Mouse (Mus musculus) midbrain, embryonic 14.5 days (tissue): ENCODE data around the gene Hs6st1. TPM values are rescaled to one million over a fixed set of nuclear protein-coding genes. Genes with fewer than 3 reads are reported as not detected.

Experiments
- ATAC-seq: fragments of 200-750 bp; cut with Nextera tagmentation; 2 replicates; pipeline ENCODE4 v1.8.0; 2017; ENCODE audit warnings: moderate number of reproducible peaks, moderate library complexity; ENCODE audit not compliant: low FRiP score, low TSS enrichment
- DNase-seq: peaks from one replicate; pipeline ENCODE4 v3.0.0-alpha.2; 2015
- H3K27ac ChIP-seq: fragments of 300-500 bp; sonication (generic); replicated peaks from 2 replicates; pipeline ENCODE4 v1.5.1; 2014; ENCODE audit warnings: mild to moderate bottlenecking, low read depth, low read length, moderate library complexity
- H3K27me3 ChIP-seq: fragments of 300-500 bp; sonication (generic); 2 replicates; pipeline ENCODE4 v1.6.1; 2014; ENCODE audit warnings: low read length, control low read depth, mixed read lengths; ENCODE audit not compliant: control insufficient read depth, insufficient read depth
- H3K36me3 ChIP-seq: fragments of 300-500 bp; sonication (generic); 2 replicates; pipeline ENCODE4 v1.6.1; 2014; ENCODE audit warnings: low read length, control low read depth; ENCODE audit not compliant: control insufficient read depth, insufficient read depth
- H3K4me1 ChIP-seq: fragments of 300-500 bp; sonication (generic); 2 replicates; pipeline ENCODE4 v1.6.1; 2014; ENCODE audit warnings: mild to moderate bottlenecking, antibody characterized with exemption, low read length, control low read depth; ENCODE audit not compliant: control insufficient read depth, insufficient read depth
- H3K4me2 ChIP-seq: fragments of 300-500 bp; sonication (generic); 2 replicates; pipeline ENCODE4 v1.6.1; 2014; ENCODE audit warnings: mild to moderate bottlenecking, low read length, moderate library complexity
- H3K4me3 ChIP-seq: fragments of 300-500 bp; sonication (generic); replicated peaks from 2 replicates; pipeline ENCODE4 v1.5.1; 2014; ENCODE audit warnings: low read depth, low read length
- H3K9ac ChIP-seq: fragments of 300-500 bp; sonication (generic); replicated peaks from 2 replicates; pipeline ENCODE4 v1.6.1; 2014; ENCODE audit warnings: mild to moderate bottlenecking, low read length, moderate library complexity
- H3K9me3 ChIP-seq: fragments of 300-500 bp; sonication (generic); 2 replicates; pipeline ENCODE4 v1.6.1; 2016; ENCODE audit warnings: low read length, control low read depth, mixed read lengths; ENCODE audit not compliant: control insufficient read depth
- WGBS: fragments of 180-500 bp; shearing (Covaris S2); extraction: QIAGEN DNeasy Blood & Tissue Kit; methylation state at CpG from one replicate; pipeline ENCODE4 v1.1.7; 2014; 5-methylcytosine and 5-hydroxymethylcytosine counted together
- polyA plus RNA-seq: library from polyadenylated mRNA; unstranded; fragments of >200 nt; fragmentation: Nextera tagmentation; extraction: Ambion mirVana; gene quantifications from 2 replicates; pipeline ENCODE4 v1.2.1, GENCODE M21; 2014

The Hs6st1 gene
- polyA plus RNA-seq, 1 experiment from 2014 or later = 18.5 TPM

DNA sequence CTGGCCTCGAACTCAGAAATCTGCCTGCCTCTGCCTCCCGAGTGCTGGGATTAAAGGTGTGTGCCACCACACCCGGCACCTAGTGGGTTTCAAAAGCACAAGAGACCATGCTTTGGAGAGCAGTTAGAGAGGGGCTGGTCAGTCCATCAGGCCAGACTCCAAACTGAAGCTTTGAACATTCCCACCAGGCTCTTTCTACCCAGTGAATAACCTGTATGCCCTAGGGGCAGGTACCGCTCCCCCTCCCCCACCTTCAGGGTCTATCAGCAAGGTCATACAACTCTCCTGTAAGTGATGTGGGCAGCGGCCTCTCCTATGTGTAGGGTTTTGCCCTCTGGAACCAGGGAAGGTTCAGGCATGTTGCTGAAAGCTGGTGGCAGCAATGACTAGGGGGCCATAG is 6.0 kb downstream of the Hs6st1 start:
- Histone ChIP-seq H3K4me3 (no peak overlapping the region), H3K36me3 (peaks cover 11% of the 10 kb centered on the region; the same call in 1 of the 2 replicates), H3K27ac (no peak overlapping the region), H3K9ac (no peak overlapping the region), H3K27me3 (no peaks in the 10 kb centered on the region), H3K9me3 (no peaks in the 10 kb centered on the region), H3K4me2 (peak overlapping the region; percentile 3; the same call in 1 of the 2 replicates), H3K4me1 (peaks cover 71% of the 10 kb centered on the region)
- DNase-seq (no peak), ATAC-seq (no peak)
- WGBS = 89% methylated on average over 5 of the region's 5 CpGs

DNA sequence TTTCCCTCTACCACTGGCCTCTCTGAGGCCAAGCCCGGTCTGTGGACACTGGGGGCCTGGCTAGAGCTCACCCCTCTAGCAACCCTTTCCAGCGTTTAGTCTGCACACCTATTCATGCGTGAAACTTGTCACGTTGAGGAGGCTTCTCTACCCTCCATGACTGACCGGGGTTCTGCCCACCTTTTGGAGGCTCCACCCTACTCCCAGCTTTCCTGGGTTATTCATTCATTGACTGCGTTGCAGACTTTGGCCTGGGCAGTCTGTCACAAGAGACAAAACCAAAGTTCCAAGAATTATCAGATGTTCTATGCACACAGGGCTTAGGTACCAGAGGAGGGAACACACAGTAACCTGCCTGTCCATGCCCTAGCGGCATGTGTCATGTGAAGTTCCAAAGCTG is 6.8 kb downstream of the Hs6st1 start:
- ATAC-seq (no peak), DNase-seq (no peak)
- H3K4me1 ChIP-seq = peaks cover 67% of the 10 kb centered on the region
- 72% methylated on average over 7 of the region's 7 CpGs for WGBS
- H3K4me2 ChIP-seq = peak overlapping the region; percentile 3; the same call in 1 of the 2 replicates
- H3K9ac ChIP-seq = no peak overlapping the region
- no peaks in the 10 kb centered on the region for H3K27me3 ChIP-seq
- H3K36me3 ChIP-seq = peaks cover 13% of the 10 kb centered on the region; the same call in 1 of the 2 replicates
- H3K4me3 ChIP-seq = no peak overlapping the region
- no peak overlapping the region for H3K27ac ChIP-seq
- H3K9me3 ChIP-seq = no peaks in the 10 kb centered on the region

DNA sequence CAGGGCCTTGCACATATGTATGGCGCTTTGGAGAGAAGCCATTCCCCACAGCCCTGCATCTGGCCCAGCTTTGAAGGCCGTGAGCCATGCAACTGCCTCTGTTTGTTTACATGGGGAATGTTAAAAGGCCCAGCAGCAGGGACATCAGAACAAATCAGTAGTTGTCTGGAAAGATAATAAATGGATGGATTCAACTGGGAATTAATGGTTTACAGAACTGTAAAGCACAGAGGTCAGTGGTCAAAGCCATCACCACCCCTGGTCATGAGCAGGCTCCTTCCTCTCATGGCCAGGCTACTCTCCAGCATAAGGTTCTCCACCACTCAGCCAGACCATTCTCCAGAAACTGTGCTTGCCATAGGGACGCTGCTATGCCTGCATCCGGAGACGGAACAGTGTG is 7.5 kb downstream of the Hs6st1 start:
- Histone ChIP-seq H3K4me1 (peaks cover 60% of the 10 kb centered on the region), H3K9me3 (no peaks in the 10 kb centered on the region), H3K27me3 (no peaks in the 10 kb centered on the region), H3K4me3 (no peak overlapping the region), H3K9ac (no peak overlapping the region), H3K4me2 (0 out of 2 replicates have a peak overlapping the region, but pooled peaks have one; percentile 13), H3K36me3 (peaks cover 18% of the 10 kb centered on the region; the same call in 1 of the 2 replicates), H3K27ac (no peak overlapping the region)
- 91% methylated on average over 5 of the region's 5 CpGs for WGBS
- no peak for DNase-seq
- ATAC-seq = no peak

DNA sequence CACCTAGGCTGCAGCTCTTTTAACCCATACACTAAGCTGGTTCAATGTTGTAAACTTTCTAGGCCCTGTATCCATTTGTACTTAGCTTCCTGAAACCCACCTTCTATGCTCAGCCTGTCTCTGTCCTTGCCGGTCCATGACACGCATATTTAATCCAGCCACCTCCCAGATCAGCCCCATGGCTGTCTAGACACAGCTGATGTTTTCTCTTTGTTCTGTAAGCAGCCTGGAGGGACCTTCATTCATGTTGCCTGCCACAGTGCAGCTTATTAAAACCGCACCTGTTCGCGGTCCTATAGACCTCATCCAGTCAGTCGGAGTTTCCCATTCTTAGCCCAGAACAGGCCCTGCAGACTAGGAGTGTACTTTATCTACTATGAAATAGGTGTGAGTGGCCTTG is 8.9 kb downstream of the Hs6st1 start:
- H3K4me3 ChIP-seq = no peak overlapping the region
- 16% methylated on average over 6 of the region's 6 CpGs for whole genome bisulfite sequencing
- H3K27ac ChIP-seq = 0 out of 2 replicates have a peak overlapping the region, but pooled peaks have one; percentile 26
- H3K4me2 ChIP-seq = peak overlapping the region; percentile 26
- no peaks in the 10 kb centered on the region for H3K9me3 ChIP-seq
- H3K36me3 ChIP-seq = peaks cover 18% of the 10 kb centered on the region; the same call in 1 of the 2 replicates
- ATAC-seq = peak; percentile 46
- H3K27me3 ChIP-seq = no peaks in the 10 kb centered on the region
- H3K9ac ChIP-seq = no peak overlapping the region
- DNase-seq = peak; percentile 41
- peaks cover 46% of the 10 kb centered on the region for H3K4me1 ChIP-seq

DNA sequence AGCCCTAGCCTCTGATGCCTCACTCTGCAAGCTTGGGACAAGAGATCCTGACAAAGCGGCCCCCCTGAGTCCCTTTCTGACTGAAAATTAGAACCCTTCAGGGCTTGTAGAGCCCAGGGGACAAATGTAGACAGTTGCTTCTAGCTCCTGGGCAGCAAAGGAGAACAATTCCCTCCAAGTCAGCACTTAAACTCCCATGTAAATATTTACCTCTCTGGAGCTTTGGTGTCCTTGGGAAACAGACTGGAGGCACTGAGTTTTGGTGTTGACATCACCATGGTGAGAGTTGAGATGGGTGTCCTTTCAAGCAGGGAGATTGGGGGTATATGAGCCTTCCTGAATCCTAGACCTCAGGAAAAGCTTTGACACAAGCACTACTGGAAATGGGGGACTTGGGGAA is 10.1 kb downstream of the Hs6st1 start:
- Histone ChIP-seq H3K27me3 (no peaks in the 10 kb centered on the region), H3K9ac (no peak overlapping the region), H3K36me3 (peaks cover 19% of the 10 kb centered on the region; the same call in 1 of the 2 replicates), H3K27ac (no peak overlapping the region), H3K4me1 (peaks cover 34% of the 10 kb centered on the region), H3K9me3 (no peaks in the 10 kb centered on the region), H3K4me2 (no peak overlapping the region), H3K4me3 (no peak overlapping the region)
- no peak for ATAC-seq
- WGBS = 83% methylated on average over 1 of the region's 1 CpGs
- no peak for DNase-seq

DNA sequence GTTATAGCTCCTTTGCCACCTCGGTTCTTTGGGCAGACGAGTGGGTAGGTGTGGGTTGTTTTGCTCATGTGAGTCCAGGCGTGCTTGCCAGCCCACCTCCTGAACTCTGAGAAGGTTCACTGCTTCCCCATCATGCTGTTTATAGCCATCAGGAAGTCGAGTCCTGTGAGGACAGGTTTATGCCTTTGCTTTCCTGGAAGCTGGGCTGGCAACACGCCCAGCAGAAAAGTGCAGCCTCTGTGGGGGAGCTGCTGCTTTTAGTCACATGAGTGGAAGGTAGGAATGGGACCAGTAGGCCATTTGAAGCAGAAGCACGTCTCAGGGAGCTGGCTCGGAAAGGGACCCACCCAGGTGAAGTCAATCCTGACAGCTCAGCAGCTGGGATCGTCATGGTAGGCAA is 11.5 kb downstream of the Hs6st1 start:
- no peaks in the 10 kb centered on the region for H3K27me3 ChIP-seq
- WGBS = 88% methylated on average over 8 of the region's 8 CpGs
- H3K9ac ChIP-seq = no peak overlapping the region
- H3K4me1 ChIP-seq = peaks cover 30% of the 10 kb centered on the region
- peaks cover 26% of the 10 kb centered on the region; the same call in 1 of the 2 replicates for H3K36me3 ChIP-seq
- no peak overlapping the region for H3K27ac ChIP-seq
- no peak overlapping the region for H3K4me2 ChIP-seq
- no peak for ATAC-seq
- H3K9me3 ChIP-seq = no peaks in the 10 kb centered on the region
- H3K4me3 ChIP-seq = no peak overlapping the region
- DNase-seq = no peak

DNA sequence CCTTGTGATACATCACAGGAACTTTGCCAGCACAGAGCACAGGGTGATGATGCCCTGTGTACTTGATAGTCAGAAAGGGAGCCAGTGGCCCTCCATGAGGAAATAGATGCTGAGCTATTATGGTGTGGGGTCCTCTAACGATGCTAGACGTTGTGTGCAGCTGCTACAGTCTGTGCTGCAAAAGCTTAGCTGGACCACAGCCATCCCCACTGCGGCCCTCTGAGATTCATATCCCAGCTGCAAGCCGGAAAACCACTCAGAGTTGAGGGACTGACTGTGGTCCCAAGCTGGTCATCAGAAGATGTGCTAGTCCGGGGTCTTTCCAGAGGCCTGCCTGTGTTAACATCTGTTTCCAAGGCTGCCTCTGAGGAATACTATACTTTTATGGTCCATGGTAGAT is 12.8 kb downstream of the Hs6st1 start:
- DNase-seq = no peak
- Histone ChIP-seq H3K4me1 (peaks cover 20% of the 10 kb centered on the region), H3K4me2 (no peak overlapping the region), H3K4me3 (no peak overlapping the region), H3K27ac (no peak overlapping the region), H3K9me3 (no peaks in the 10 kb centered on the region), H3K36me3 (peaks cover 32% of the 10 kb centered on the region; the same call in 1 of the 2 replicates), H3K27me3 (no peaks in the 10 kb centered on the region), H3K9ac (no peak overlapping the region)
- WGBS = 81% methylated on average over 5 of the region's 5 CpGs
- no peak for ATAC-seq

DNA sequence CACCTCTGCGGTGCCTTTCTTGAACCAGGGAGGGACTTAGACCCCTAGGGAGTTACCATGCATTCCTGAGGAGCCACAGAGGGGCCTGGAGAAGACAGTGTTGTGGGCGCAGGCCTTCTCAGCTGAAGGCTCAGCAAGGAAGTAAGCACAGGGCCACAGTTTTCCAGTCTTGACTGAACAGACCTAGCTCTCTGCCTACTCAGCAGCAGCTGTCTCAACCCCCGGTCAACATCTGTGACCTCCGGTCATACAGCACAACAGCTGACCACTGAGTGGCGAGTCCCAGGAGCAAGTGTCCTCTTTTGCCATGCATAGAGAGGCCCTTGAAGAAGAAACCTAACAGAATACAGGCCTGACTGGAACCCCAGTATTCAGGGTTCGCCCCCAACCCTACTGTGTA is 14.0 kb downstream of the Hs6st1 start:
- no peak overlapping the region for H3K4me3 ChIP-seq
- peaks cover 11% of the 10 kb centered on the region for H3K4me1 ChIP-seq
- no peaks in the 10 kb centered on the region for H3K9me3 ChIP-seq
- H3K36me3 ChIP-seq = peaks cover 32% of the 10 kb centered on the region; the same call in 1 of the 2 replicates
- H3K4me2 ChIP-seq = no peak overlapping the region
- ATAC-seq (no peak), DNase-seq (no peak)
- H3K27ac ChIP-seq = no peak overlapping the region
- no peaks in the 10 kb centered on the region for H3K27me3 ChIP-seq
- WGBS = 92% methylated on average over 6 of the region's 6 CpGs
- no peak overlapping the region for H3K9ac ChIP-seq

DNA sequence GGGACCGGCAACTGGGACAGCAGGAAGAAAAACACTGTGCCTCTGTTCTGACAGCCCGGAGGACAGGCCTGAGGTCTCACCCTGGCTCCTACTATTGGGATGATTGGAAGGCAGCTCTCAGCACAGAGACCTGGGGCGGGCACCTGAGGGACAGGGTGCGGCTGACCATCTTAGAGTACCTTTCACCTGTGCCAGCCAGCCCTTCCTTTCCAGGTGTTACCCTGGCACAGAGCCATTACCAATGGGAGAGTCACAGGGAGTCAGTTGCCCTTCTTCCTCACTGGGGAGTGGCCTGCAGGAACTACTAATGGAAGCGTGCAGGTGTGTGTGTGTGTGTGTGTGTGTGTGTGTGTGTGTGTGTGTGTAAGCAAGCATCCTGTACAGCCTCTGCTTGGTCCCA is 15.4 kb downstream of the Hs6st1 start:
- Histone ChIP-seq H3K4me3 (no peak overlapping the region), H3K9me3 (no peaks in the 10 kb centered on the region), H3K9ac (no peak overlapping the region), H3K27me3 (no peaks in the 10 kb centered on the region), H3K4me2 (no peak overlapping the region), H3K27ac (no peak overlapping the region), H3K4me1 (peaks cover 14% of the 10 kb centered on the region), H3K36me3 (peaks cover 22% of the 10 kb centered on the region; the same call in 1 of the 2 replicates)
- DNase-seq = no peak
- WGBS = 97% methylated on average over 5 of the region's 5 CpGs
- ATAC-seq = no peak
